Mouse (Mus musculus): ENCODE measurements around the gene Fmo5. TPM values are rescaled to one million over a fixed set of nuclear protein-coding genes. Genes with fewer than 3 reads are reported as not detected.

Fmo5 gene
- polyA plus RNA-seq, 1 experiment, result 3.4 TPM

DNA sequence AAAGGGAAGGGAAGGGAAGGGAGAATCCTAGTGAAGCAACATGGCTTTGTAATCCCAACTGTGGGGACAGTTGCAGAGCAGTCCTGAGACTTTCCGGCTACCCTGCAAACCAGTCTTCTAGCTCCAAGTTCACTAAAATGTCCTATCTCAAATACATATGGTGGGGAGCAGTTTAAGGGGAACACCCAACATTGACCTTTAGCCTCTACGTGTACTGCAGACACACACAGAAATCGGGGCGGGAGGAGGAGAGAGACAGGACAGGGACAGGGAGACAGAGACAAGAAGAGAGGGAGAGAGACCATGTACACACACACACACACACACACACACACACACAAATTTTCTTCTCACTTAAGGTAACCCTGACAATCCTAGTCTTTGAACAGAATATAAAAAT, 1.3 kb downstream of the Fmo5 start:
- TF ChIP-seq CTCF (IDR thresholded peaks at IDR 0.05; ENCODE audit: extremely low read depth, insufficient read depth, low read length), result no peak
- no peak for TF ChIP-seq POLR2A (IDR thresholded peaks at IDR 0.05; ENCODE audit: extremely low read depth, insufficient read depth, low read length)
- Histone ChIP-seq H3K27ac (ENCODE audit: insufficient read depth, low read length) (no peak overlapping the region), H3K4me3 (ENCODE audit: insufficient read depth, low read length) (no peak overlapping the region), H3K4me1 (ENCODE audit: control insufficient read depth, insufficient read depth, low read length) (no peaks in the 10 kb centered on the region)

DNA sequence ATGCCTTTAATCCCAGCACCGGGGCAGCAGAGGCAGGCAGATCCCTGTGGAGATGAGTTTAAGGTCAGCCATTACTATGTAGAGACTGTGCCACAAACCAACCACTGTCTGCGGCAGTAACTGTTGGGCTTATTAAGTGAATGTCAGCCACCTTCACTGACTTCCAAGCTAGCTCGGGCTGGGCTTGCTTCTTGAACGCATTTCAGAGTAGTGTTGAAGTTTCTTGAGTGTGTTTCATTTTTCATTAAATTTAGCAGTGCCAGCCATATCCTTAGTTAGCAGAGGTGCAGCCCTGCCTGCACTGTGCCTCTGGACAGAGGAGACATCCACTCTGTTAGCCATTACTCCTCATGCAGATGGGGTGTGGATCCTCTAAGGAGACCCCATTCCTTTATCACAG, 2.1 kb downstream of the Fmo5 start:
- TF ChIP-seq CTCF (IDR thresholded peaks at IDR 0.05; ENCODE audit: extremely low read depth, insufficient read depth, low read length) (no peak), POLR2A (IDR thresholded peaks at IDR 0.05; ENCODE audit: extremely low read depth, insufficient read depth, low read length) (no peak)
- Histone ChIP-seq H3K4me1 (ENCODE audit: control insufficient read depth, insufficient read depth, low read length) (no peaks in the 10 kb centered on the region), H3K4me3 (ENCODE audit: insufficient read depth, low read length) (no peak overlapping the region), H3K27ac (ENCODE audit: insufficient read depth, low read length) (no peak overlapping the region)

DNA sequence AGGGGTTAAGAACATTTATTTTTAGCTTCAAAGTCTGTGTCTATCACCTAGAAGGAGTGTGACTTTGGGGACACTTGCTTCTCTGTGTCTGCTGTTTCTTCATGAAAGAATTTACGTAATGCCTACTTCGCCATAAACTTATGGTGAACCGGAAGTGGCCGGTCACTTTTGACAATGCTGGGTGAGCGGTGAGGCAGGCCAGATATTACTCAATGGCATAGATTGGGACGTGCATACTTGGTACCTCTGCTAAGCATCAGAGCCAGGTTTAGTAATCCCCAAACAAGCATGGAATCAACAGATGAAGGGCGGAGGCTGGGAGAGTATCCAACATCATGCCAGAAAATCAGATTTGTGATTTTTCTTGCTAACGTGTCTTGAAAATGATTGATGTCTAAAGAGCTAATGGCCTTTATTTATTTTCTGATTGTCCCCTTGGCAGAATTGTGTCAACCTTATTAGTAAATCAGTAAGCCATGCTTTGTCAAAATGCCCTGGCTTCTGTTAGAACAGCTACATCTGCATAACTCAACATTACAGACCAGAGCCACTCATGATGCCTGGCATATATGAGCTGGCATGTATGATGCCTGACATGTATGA, 2.8 kb downstream of the Fmo5 start:
- TF ChIP-seq POLR2A (IDR thresholded peaks at IDR 0.05; ENCODE audit: extremely low read depth, insufficient read depth, low read length), result no peak
- TF ChIP-seq CTCF (IDR thresholded peaks at IDR 0.05; ENCODE audit: extremely low read depth, insufficient read depth, low read length), result no peak
- no peak overlapping the region for H3K4me3 ChIP-seq (ENCODE audit: insufficient read depth, low read length)
- no peak overlapping the region for H3K27ac ChIP-seq (ENCODE audit: insufficient read depth, low read length)
- no peaks in the 10 kb centered on the region for H3K4me1 ChIP-seq (ENCODE audit: control insufficient read depth, insufficient read depth, low read length)

DNA sequence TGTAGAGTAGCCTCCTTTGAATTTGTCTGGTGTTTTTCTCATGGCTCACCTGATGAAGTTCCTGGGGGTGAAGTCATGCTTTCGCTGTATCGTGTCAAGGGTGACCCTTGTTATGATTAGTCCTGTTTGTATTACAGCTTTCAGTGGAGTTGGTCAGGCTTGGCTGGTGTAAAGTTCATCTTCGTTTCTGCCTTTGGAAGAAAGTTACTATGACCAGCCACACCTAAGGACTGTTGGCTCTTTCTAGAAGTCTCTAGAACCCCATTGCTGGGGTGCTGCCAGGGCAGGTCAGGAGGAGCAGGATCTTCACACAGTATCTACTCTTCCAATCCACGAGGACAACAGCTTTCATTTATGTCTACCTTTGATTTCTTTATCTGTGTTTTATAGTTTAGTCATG, 4.9 kb downstream of the Fmo5 start:
- no peak for TF ChIP-seq CTCF (IDR thresholded peaks at IDR 0.05; ENCODE audit: extremely low read depth, insufficient read depth, low read length)
- TF ChIP-seq POLR2A (IDR thresholded peaks at IDR 0.05; ENCODE audit: extremely low read depth, insufficient read depth, low read length), result no peak
- Histone ChIP-seq H3K4me3 (ENCODE audit: insufficient read depth, low read length) (no peak overlapping the region), H3K27ac (ENCODE audit: insufficient read depth, low read length) (no peak overlapping the region), H3K4me1 (ENCODE audit: control insufficient read depth, insufficient read depth, low read length) (no peaks in the 10 kb centered on the region)

DNA sequence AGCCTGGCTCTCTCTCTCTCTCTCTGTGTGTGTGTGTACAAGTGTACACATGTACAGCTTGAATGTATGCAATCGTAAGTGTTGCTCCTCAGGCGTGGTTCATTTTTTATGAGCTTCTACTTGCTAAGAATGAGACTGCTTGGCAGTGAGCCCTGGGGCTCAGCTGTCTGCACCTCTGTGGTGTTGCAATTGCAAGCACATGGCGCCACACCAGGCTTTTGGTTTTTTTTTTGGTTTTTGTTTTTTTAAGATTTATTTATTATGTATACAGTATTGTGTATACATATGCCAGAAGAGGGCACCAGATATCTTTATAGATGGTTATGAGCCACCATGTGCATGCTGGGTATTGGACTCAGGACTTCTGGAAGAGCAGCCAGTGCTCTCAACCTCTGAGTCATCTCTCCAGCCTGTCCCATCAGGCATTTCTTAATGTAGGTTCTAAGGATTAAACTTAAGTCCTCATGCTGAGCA, 5.7 kb downstream of the Fmo5 start:
- Histone ChIP-seq H3K4me1 (ENCODE audit: control insufficient read depth, insufficient read depth, low read length) (no peaks in the 10 kb centered on the region), H3K4me3 (ENCODE audit: insufficient read depth, low read length) (no peak overlapping the region), H3K27ac (ENCODE audit: insufficient read depth, low read length) (no peak overlapping the region)
- no peak for TF ChIP-seq CTCF (IDR thresholded peaks at IDR 0.05; ENCODE audit: extremely low read depth, insufficient read depth, low read length)
- TF ChIP-seq POLR2A (IDR thresholded peaks at IDR 0.05; ENCODE audit: extremely low read depth, insufficient read depth, low read length), result no peak

- H3K27ac ChIP-seq (ENCODE audit: insufficient read depth, low read length), result no peak overlapping the region
- no peak for TF ChIP-seq CTCF (IDR thresholded peaks at IDR 0.05; ENCODE audit: extremely low read depth, insufficient read depth, low read length)
- TF ChIP-seq POLR2A (IDR thresholded peaks at IDR 0.05; ENCODE audit: extremely low read depth, insufficient read depth, low read length), result no peak
- no peak overlapping the region for H3K4me3 ChIP-seq (ENCODE audit: insufficient read depth, low read length)
- H3K4me1 ChIP-seq (ENCODE audit: control insufficient read depth, insufficient read depth, low read length), result no peaks in the 10 kb centered on the region
These were observed 12.8 kb downstream of the Fmo5 start for GRCm38 (mm10) chr3:97641396-97641795.

DNA sequence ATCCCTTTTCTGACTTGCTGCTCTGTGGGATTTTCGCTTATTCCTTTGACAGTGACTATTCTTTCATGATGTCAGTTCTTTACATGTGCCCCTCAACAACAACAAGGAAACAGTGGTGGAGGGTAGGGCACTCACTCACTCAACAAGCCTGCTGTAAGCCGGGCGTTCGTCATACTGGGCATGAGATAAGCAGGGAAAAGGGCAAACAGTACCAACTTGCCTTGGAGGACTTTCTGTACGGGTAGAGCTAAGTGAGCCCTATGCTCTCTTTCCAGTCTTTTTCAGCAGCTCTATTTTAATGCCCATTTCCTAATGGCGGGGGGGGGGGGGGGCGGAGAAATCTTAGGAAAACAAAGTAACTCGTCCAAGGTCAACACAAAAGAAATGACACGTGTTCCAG, 13.4 kb downstream of the Fmo5 start:
- TF ChIP-seq POLR2A (IDR thresholded peaks at IDR 0.05; ENCODE audit: extremely low read depth, insufficient read depth, low read length) (no peak), CTCF (IDR thresholded peaks at IDR 0.05; ENCODE audit: extremely low read depth, insufficient read depth, low read length) (no peak)
- H3K4me1 ChIP-seq (ENCODE audit: control insufficient read depth, insufficient read depth, low read length), result no peaks in the 10 kb centered on the region

GRCm38 (mm10) chr3:97648518-97648917, 19.9 kb downstream of the Fmo5 start:
- TF ChIP-seq CTCF (IDR thresholded peaks at IDR 0.05; ENCODE audit: extremely low read depth, insufficient read depth, low read length) (no peak), POLR2A (IDR thresholded peaks at IDR 0.05; ENCODE audit: extremely low read depth, insufficient read depth, low read length) (no peak)
- H3K4me1 ChIP-seq (ENCODE audit: control insufficient read depth, insufficient read depth, low read length), result no peaks in the 10 kb centered on the region; the same call in 1 of the 2 replicates
- no peak overlapping the region for H3K27ac ChIP-seq (ENCODE audit: insufficient read depth, low read length)
- H3K4me3 ChIP-seq (ENCODE audit: insufficient read depth, low read length), result no peak overlapping the region

More for the DNA sequence above, 13.4 kb downstream of the Fmo5 start:
- Histone ChIP-seq H3K4me3 (ENCODE audit: insufficient read depth, low read length) (no peak overlapping the region), H3K27ac (ENCODE audit: insufficient read depth, low read length) (no peak overlapping the region)

GRCm38 (mm10) chr3:97649022-97649421, 20.4 kb downstream of the Fmo5 start:
- Histone ChIP-seq H3K27ac (ENCODE audit: insufficient read depth, low read length) (no peak overlapping the region), H3K4me3 (ENCODE audit: insufficient read depth, low read length) (no peak overlapping the region), H3K4me1 (ENCODE audit: control insufficient read depth, insufficient read depth, low read length) (no peaks in the 10 kb centered on the region; the same call in 1 of the 2 replicates)
- TF ChIP-seq CTCF (IDR thresholded peaks at IDR 0.05; ENCODE audit: extremely low read depth, insufficient read depth, low read length) (no peak), POLR2A (IDR thresholded peaks at IDR 0.05; ENCODE audit: extremely low read depth, insufficient read depth, low read length) (no peak)

GRCm38 (mm10) chr3:97649469-97649868, 20.9 kb downstream of the Fmo5 start:
- H3K27ac ChIP-seq (ENCODE audit: insufficient read depth, low read length), result no peak overlapping the region
- TF ChIP-seq POLR2A (IDR thresholded peaks at IDR 0.05; ENCODE audit: extremely low read depth, insufficient read depth, low read length) (no peak), CTCF (IDR thresholded peaks at IDR 0.05; ENCODE audit: extremely low read depth, insufficient read depth, low read length) (no peak)
- no peak overlapping the region for H3K4me3 ChIP-seq (ENCODE audit: insufficient read depth, low read length)
- H3K4me1 ChIP-seq (ENCODE audit: control insufficient read depth, insufficient read depth, low read length), result no peaks in the 10 kb centered on the region; the same call in 1 of the 2 replicates
